Mouse (Mus musculus): ENCODE measurements around the gene Gm21541.
"Not testable (repeated sequence)": the region's sequence is repeated elsewhere in the genome, so short reads cannot be mapped to it uniquely, and the experiment has no call there.

The Gm21541 gene

DNA sequence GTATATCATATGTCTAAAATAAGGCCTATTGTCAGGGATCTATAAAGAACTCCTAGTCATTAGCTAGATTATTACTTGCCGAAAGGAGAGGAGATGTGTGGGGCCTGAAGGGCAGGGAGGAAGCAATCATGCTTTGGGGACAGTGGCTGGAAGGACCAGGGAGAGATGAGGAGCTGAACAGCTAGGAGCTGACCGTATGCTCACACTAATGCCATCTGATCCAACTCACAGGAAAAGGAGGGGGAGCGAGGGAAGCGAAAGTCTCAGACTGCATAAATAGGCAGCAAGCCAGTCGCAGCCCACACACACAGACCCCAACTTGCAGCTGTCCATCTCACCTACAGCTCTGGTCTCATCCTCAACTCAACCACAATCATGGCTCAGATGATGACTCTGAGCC lies at the start of gene Gm21541:
TSS of gene Gm21541 (plus strand) at position 301 of the 400 bp plus-strand sequence.
- DNase-seq = not testable (repeated sequence)

DNA sequence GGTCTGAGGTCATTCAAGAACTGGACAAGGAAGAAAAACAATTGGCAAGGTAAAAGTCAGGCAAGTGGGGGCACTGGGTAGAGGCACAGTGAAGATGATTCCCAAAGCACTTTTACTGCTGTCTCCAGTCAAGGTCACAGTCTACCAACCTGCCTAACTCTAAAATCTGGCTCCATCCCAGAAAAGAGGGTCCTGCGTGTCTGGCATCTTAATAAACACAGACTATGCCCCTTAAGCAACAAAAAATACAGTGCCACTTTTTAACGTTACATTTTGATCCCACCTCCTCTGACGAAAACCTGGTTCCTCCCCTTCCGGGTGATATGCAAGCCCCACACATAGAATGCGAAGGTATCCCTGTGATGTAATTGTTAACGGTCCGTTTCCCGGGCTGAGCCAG lies 37.9 kb downstream of the Gm21541 start, which contains the start of gene Gm20878:
TSS of gene Gm20878 (plus strand) at position 301 of the 400 bp plus-strand sequence.
- DNase-seq = not testable (repeated sequence)
